ENCODE assay signal across 10 mouse cellular contexts in the genomic region with DNA sequence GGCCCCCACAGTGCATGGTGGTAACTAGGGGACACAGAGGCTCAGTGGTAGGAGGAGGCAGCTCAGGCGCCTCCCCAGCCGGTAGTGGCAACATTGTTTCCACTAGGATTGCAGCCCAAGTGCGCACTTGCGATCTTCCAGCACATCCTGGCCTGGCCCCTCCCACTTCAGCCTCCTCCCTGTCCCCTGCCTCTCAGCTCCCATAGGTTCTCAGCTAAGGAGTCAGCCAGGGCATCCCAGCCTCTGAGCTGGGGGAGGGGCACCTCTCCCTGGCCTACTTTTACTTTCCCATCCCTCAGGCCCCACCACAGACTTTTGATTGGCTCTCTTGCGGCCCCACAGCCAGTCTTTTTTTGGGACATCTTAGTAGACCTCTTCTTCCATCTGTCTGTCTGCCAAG. TPM values are rescaled to one million over a fixed set of nuclear protein-coding genes. Genes with fewer than 3 reads are reported as not detected.
A peak's percentile ranks its signal among the peaks of the same experiment; 100 is the strongest.
DNase-seq lines count a peak whose midpoint lies in the region; ATAC-seq and TF ChIP-seq lines count a peak whose summit lies in the region.
"Had no signal": no experiment of that assay in that cellular context is flagged by ENCODE, and none has a peak within 500 bp of the region (broad histone marks: within the 10 kb centered on the region; RNA-seq: fewer than 3 reads in every experiment).

No protein-coding gene starts in this region.

- H3K4me3 ChIP-seq in left cerebral cortex, adult 2 months: no peak overlapping the region
- H3K4me3 ChIP-seq in cerebellum, adult 2 months (replicated peaks; ENCODE audit: insufficient read depth, low read depth, low read length): no peak overlapping the region
- H3K4me3 ChIP-seq in kidney, embryonic 15.5 days (replicated peaks): 0 out of 2 replicates have a peak overlapping the region, but pooled peaks have one; percentile 14
- H3K4me3 ChIP-seq: neural tube, embryonic 13.5 days had no signal

- H3K36me3 ChIP-seq in kidney, embryonic 15.5 days: no peaks in the 10 kb centered on the region
- H3K36me3 ChIP-seq: neural tube, embryonic 13.5 days had no signal

- peaks cover 20% of the 10 kb centered on the region for H3K4me1 ChIP-seq in cerebellum, adult 2 months (ENCODE audit: control insufficient read depth, insufficient read depth, low read length)
- H3K4me1 ChIP-seq in kidney, embryonic 15.5 days: peaks cover 53% of the 10 kb centered on the region

- intact Hi-C loops in left cerebral cortex, adult 2 months (cut with DNase I): loop anchor here (5.0 kb wide), 1 partner anchor 105 kb away; the partner anchor contains the start of gene Dusp7

- no peak for DNase-seq in left cerebral cortex, adult 2 months (ENCODE audit: extremely low spot score in 1 of 2, low spot score in 2 of 2)
- no peak for DNase-seq in left cerebral cortex, adult 11 months (ENCODE audit: low spot score)
- DNase-seq in cerebellum, adult 2 months: peak; percentile 32 to 55
- DNase-seq in heart, adult 8-10 months (ENCODE audit: low spot score): peak; percentile 76
- peak; percentile 92 for DNase-seq in lung, postnatal 10 days
- no peak for DNase-seq in spleen, postnatal 14 days (ENCODE audit: low spot score in 2 of 2)
- no peak for DNase-seq in thymus, postnatal 14 days

- no peaks in the 10 kb centered on the region for H3K9me3 ChIP-seq in kidney, embryonic 15.5 days (replicated peaks)
- H3K9me3 ChIP-seq: neural tube, embryonic 13.5 days had no signal

- peak overlapping the region; percentile 83 for H3K27ac ChIP-seq in left cerebral cortex, adult 2 months
- no peak overlapping the region for H3K27ac ChIP-seq in cerebellum, adult 2 months (ENCODE audit: insufficient read depth, low read length)
- no peak overlapping the region for H3K27ac ChIP-seq in kidney, embryonic 15.5 days
- H3K27ac ChIP-seq: neural tube, embryonic 13.5 days had no signal

- WGBS in cerebellum, adult 2 months: 63% methylated on average over 5 of the region's 5 CpGs
- WGBS in kidney, embryonic 15.5 days: 10% methylated on average over 5 of the region's 5 CpGs

- no peaks in the 10 kb centered on the region for H3K27me3 ChIP-seq in cerebellum, adult 2 months (ENCODE audit: control insufficient read depth, insufficient read depth, low read length)
- no peaks in the 10 kb centered on the region for H3K27me3 ChIP-seq in kidney, embryonic 15.5 days
- H3K27me3 ChIP-seq: neural tube, embryonic 13.5 days; Patski had no signal

- peak overlapping the region; percentile 53 for H3K4me2 ChIP-seq in kidney, embryonic 15.5 days
- H3K4me2 ChIP-seq: neural tube, embryonic 13.5 days had no signal

- H3K9ac ChIP-seq in kidney, embryonic 15.5 days: no peak overlapping the region; the same call in 1 of the 2 replicates

- TF ChIP-seq CTCF in left cerebral cortex, adult 2 months (IDR thresholded peaks at IDR 0.05): no peak
- no peak for TF ChIP-seq CTCF in cerebellum, adult 2 months (IDR thresholded peaks at IDR 0.05; ENCODE audit: borderline replicate concordance, insufficient read depth, low read depth, low read length)

- no peak for TF ChIP-seq POLR2A in cerebellum, adult 2 months (IDR thresholded peaks at IDR 0.05; ENCODE audit: borderline replicate concordance, insufficient read depth, low read length)

- peak; percentile 46 for ATAC-seq in kidney, embryonic 15.5 days (replicated peaks; ENCODE audit: low FRiP score)
- ATAC-seq: Patski had no signal

RNA-seq across cellular contexts. Expression of gene Rrp9, which starts 3.9 kb away (rescaled TPM):
- total RNA-seq in left cerebral cortex, adult 2 months (2021): 10 to 100 TPM; 35.4 to 38.3 TPM
- polyA plus RNA-seq in cerebellum, adult 2 months (2012; rRNA removed): 42.5 and 43.7 TPM in 2 replicates
- 10 to 100 TPM; 22.5 to 28.3 (median 24.1) TPM for total RNA-seq in heart, adult 8-10 months (2022)
- 52.8 and 54.3 TPM in 2 replicates for polyA plus RNA-seq in kidney, embryonic 15.5 days (2015; fragmentation: Nextera tagmentation; extraction: Ambion mirVana)

RNA-seq across cellular contexts. Expression of gene Parp3, which starts 4.9 kb away (rescaled TPM):
- 1 to 10 TPM; 4.4 to 4.9 TPM for total RNA-seq in left cerebral cortex, adult 2 months (2021)
- 6.9 and 9.7 TPM in 2 replicates for polyA plus RNA-seq in cerebellum, adult 2 months (2012; rRNA removed)
- total RNA-seq in heart, adult 8-10 months (2022): 10 to 100 TPM; 32.5 to 56.0 (median 41.7) TPM
- 2.8 and 4.3 TPM in 2 replicates for polyA plus RNA-seq in kidney, embryonic 15.5 days (2015; fragmentation: Nextera tagmentation; extraction: Ambion mirVana)

RNA-seq across cellular contexts. Expression of gene Gpr62, which starts 6.2 kb away (rescaled TPM):
- total RNA-seq in left cerebral cortex, adult 2 months (2021): 1 to 10 TPM; 7.4 to 7.6 TPM
- polyA plus RNA-seq in cerebellum, adult 2 months (2012; rRNA removed): 27.9 and 30.7 TPM in 2 replicates
- under 1 TPM in 1 of 4 experiments, not detected in 3; 0.19 TPM for total RNA-seq in heart, adult 8-10 months (2022)
- polyA plus RNA-seq in kidney, embryonic 15.5 days (2015; fragmentation: Nextera tagmentation; extraction: Ambion mirVana): 0.22 and 0.47 TPM in 2 replicates

RNA-seq across cellular contexts. Expression of gene Pcbp4, which starts 18.8 kb away (rescaled TPM):
- 100 to 1,000 TPM; 202 to 207 TPM for total RNA-seq in left cerebral cortex, adult 2 months (2021)
- polyA plus RNA-seq in cerebellum, adult 2 months (2012; rRNA removed): 515 and 572 TPM in 2 replicates
- 10 to 100 TPM; 72.2 to 76.0 (median 74.5) TPM for total RNA-seq in heart, adult 8-10 months (2022)
- polyA plus RNA-seq in kidney, embryonic 15.5 days (2015; fragmentation: Nextera tagmentation; extraction: Ambion mirVana): 118 and 140 TPM in 2 replicates

RNA-seq across cellular contexts. Expression of gene Abhd14a, which starts 24.4 kb away (rescaled TPM):
- total RNA-seq in left cerebral cortex, adult 2 months (2021): 10 to 100 TPM; 38.4 to 38.6 TPM
- polyA plus RNA-seq in cerebellum, adult 2 months (2012; rRNA removed): 49.7 and 51.5 TPM in 2 replicates
- 10 to 100 TPM; 17.5 to 20.6 (median 19.5) TPM for total RNA-seq in heart, adult 8-10 months (2022)
- polyA plus RNA-seq in kidney, embryonic 15.5 days (2015; fragmentation: Nextera tagmentation; extraction: Ambion mirVana): 55.5 and 56.8 TPM in 2 replicates

Comparison
In these comparisons a context has a peak if more than half of its experiments do, and no peak if none do; other contexts are left out.
1. DNase-seq: peak in cerebellum, adult 2 months (2 of 2), heart, adult 8-10 months (single experiment) and lung, postnatal 10 days (single experiment); none in left cerebral cortex, adult 2 months (0 of 2), left cerebral cortex, adult 11 months (single experiment), spleen, postnatal 14 days (0 of 2) and thymus, postnatal 14 days (single experiment).
2. RNA of gene Parp3, which starts 4.9 kb away (total RNA-seq): 32.5 to 56.0 TPM in heart, adult 8-10 months; 4.4 to 4.9 TPM in left cerebral cortex, adult 2 months; every median in the first group is over 4 times any median in the second.
3. RNA of gene Gpr62, which starts 6.2 kb away (total RNA-seq): 7.4 to 7.6 TPM in left cerebral cortex, adult 2 months; 0.19 TPM in heart, adult 8-10 months; every median in the first group is over 4 times any median in the second.